Mouse (Mus musculus) forebrain, embryonic 14.5 days (tissue): Measurements from ENCODE around the gene Nln. TPM values are rescaled to one million over a fixed set of nuclear protein-coding genes. Genes with fewer than 3 reads are reported as not detected.
A peak's percentile ranks its signal among the peaks of the same experiment; 100 is the strongest.

Source experiments
- ATAC-seq: fragments of 200-750 bp; cut with Nextera tagmentation; 2 replicates; pipeline ENCODE4 v1.8.0; 2017; ENCODE audit warnings: mild to moderate bottlenecking, moderate library complexity
- DNase-seq: peaks from one replicate; pipeline ENCODE4 v3.0.0-alpha.2; 2015; ENCODE audit warnings: low spot score
- H3K27ac ChIP-seq: fragments of 300-500 bp; sonication (generic); 2 replicates; pipeline ENCODE4 v1.5.1; 2014; ENCODE audit warnings: low read depth, mild to moderate bottlenecking, control low read depth, low read length, moderate library complexity
- H3K27me3 ChIP-seq: fragments of 300-500 bp; sonication (generic); replicated peaks from 2 replicates; pipeline ENCODE4 v1.6.1; 2014; ENCODE audit warnings: low read length, control low read depth, mixed read lengths; ENCODE audit not compliant: control insufficient read depth, insufficient read depth
- H3K36me3 ChIP-seq: fragments of 300-500 bp; sonication (generic); 2 replicates; pipeline ENCODE4 v1.6.1; 2014; ENCODE audit warnings: low read length, control low read depth; ENCODE audit not compliant: control insufficient read depth, insufficient read depth
- H3K4me1 ChIP-seq: fragments of 300-500 bp; sonication (generic); 2 replicates; pipeline ENCODE4 v1.6.1; 2014; ENCODE audit warnings: antibody characterized with exemption, low read length, control low read depth; ENCODE audit not compliant: control insufficient read depth, insufficient read depth
- H3K4me2 ChIP-seq: fragments of 300-500 bp; sonication (generic); 2 replicates; pipeline ENCODE4 v1.6.1; 2014; ENCODE audit warnings: mild to moderate bottlenecking, control low read depth, low read length
- H3K4me3 ChIP-seq: fragments of 300-500 bp; sonication (generic); 2 replicates; pipeline ENCODE4 v1.5.1; 2014; ENCODE audit warnings: low read depth, low read length, control low read depth
- H3K9ac ChIP-seq: fragments of 300-500 bp; sonication (generic); 2 replicates; pipeline ENCODE4 v1.6.1; 2014; ENCODE audit warnings: mild to moderate bottlenecking, low read length, control low read depth, moderate library complexity
- H3K9me3 ChIP-seq: fragments of 300-500 bp; sonication (generic); replicated peaks from 2 replicates; pipeline ENCODE4 v1.6.1; 2016; ENCODE audit warnings: low read length, control low read depth, mixed read lengths; ENCODE audit not compliant: control insufficient read depth
- WGBS: fragments of 180-500 bp; shearing (Covaris S2); extraction: QIAGEN DNeasy Blood & Tissue Kit; methylation state at CpG from one replicate; pipeline ENCODE4 v1.1.7; 2014; 5-methylcytosine and 5-hydroxymethylcytosine counted together
- polyA plus RNA-seq: library from polyadenylated mRNA; unstranded; fragments of >200 nt; fragmentation: Nextera tagmentation; extraction: Ambion mirVana; gene quantifications from 2 replicates; pipeline ENCODE4 v1.2.1, GENCODE M21; 2014

Gene Nln
- polyA plus RNA-seq, result 34.6 and 45.6 TPM in 2 replicates

GRCm38 (mm10) chr13:104109288-104109815, at the start of gene Nln, which contains the start of gene Sgtb:
Gene Nln (minus strand): TSS chr13:104109614.
Gene Sgtb (plus strand): TSS chr13:104109741.
- Histone ChIP-seq H3K9me3 (no peaks in the 10 kb centered on the region), H3K4me2 (peak within 1 kb of the TSS; percentile 95), H3K27ac (peak within 1 kb of the TSS; percentile 80), H3K36me3 (peaks cover 5% of the 10 kb centered on the region; the same call in 1 of the 2 replicates), H3K9ac (peak within 1 kb of the TSS; percentile 79), H3K27me3 (no peaks in the 10 kb centered on the region), H3K4me3 (peak within 1 kb of the TSS; percentile 81), H3K4me1 (peaks cover 13% of the 10 kb centered on the region; the same call in 1 of the 2 replicates)
- DNase-seq (peak; percentile 91), ATAC-seq (peak; percentile 95)
- under 1% methylated on average over 32 of the region's 44 CpGs for WGBS

- no peaks in the 10 kb centered on the region for H3K4me1 ChIP-seq
- H3K4me3 ChIP-seq, result no peak overlapping the region
- H3K27ac ChIP-seq, result no peak overlapping the region
- no peaks in the 10 kb centered on the region for H3K9me3 ChIP-seq
- H3K4me2 ChIP-seq, result no peak overlapping the region
- ATAC-seq (no peak), DNase-seq (no peak)
- 89% methylated on average over 1 of the region's 1 CpGs for WGBS
- H3K36me3 ChIP-seq, result peaks cover 56% of the 10 kb centered on the region
- H3K27me3 ChIP-seq, result no peaks in the 10 kb centered on the region
- H3K9ac ChIP-seq, result no peak overlapping the region
Observed at GRCm38 (mm10) chr13:104155686-104156085, 46.3 kb upstream of the Nln start.

- H3K27me3 ChIP-seq, result no peaks in the 10 kb centered on the region
- no peaks in the 10 kb centered on the region for H3K4me1 ChIP-seq
- no peak overlapping the region for H3K4me3 ChIP-seq
- no peak overlapping the region for H3K9ac ChIP-seq
- H3K4me2 ChIP-seq, result no peak overlapping the region
- no peak overlapping the region for H3K27ac ChIP-seq
- WGBS, result 89% methylated on average over 7 of the region's 7 CpGs
- peaks cover 52% of the 10 kb centered on the region for H3K36me3 ChIP-seq
- ATAC-seq (no peak), DNase-seq (no peak)
- H3K9me3 ChIP-seq, result no peaks in the 10 kb centered on the region
Observed at GRCm38 (mm10) chr13:104155106-104155505, 45.7 kb upstream of the Nln start.

GRCm38 (mm10) chr13:104154180-104154579, 44.8 kb upstream of the Nln start:
- Histone ChIP-seq H3K27me3 (no peaks in the 10 kb centered on the region), H3K9ac (no peak overlapping the region), H3K4me2 (no peak overlapping the region), H3K36me3 (peaks cover 50% of the 10 kb centered on the region), H3K27ac (no peak overlapping the region), H3K4me1 (no peaks in the 10 kb centered on the region), H3K4me3 (no peak overlapping the region), H3K9me3 (no peaks in the 10 kb centered on the region)
- WGBS, result 99% methylated on average over 5 of the region's 5 CpGs
- no peak for ATAC-seq
- DNase-seq, result no peak

- peaks cover 79% of the 10 kb centered on the region for H3K36me3 ChIP-seq
- WGBS, result 84% methylated on average over 3 of the region's 3 CpGs
- no peak for ATAC-seq
Observed at GRCm38 (mm10) chr13:104145646-104146045, 36.2 kb upstream of the Nln start.

GRCm38 (mm10) chr13:104144871-104145270, 35.5 kb upstream of the Nln start:
- H3K36me3 ChIP-seq, result peaks cover 87% of the 10 kb centered on the region
- H3K4me1 ChIP-seq, result no peaks in the 10 kb centered on the region
- no peaks in the 10 kb centered on the region for H3K9me3 ChIP-seq
- H3K9ac ChIP-seq, result no peak overlapping the region
- no peaks in the 10 kb centered on the region for H3K27me3 ChIP-seq
- 77% methylated on average over 9 of the region's 9 CpGs for WGBS
- no peak overlapping the region for H3K4me3 ChIP-seq
- H3K4me2 ChIP-seq, result no peak overlapping the region
- H3K27ac ChIP-seq, result no peak overlapping the region
- DNase-seq (no peak), ATAC-seq (no peak)

More at GRCm38 (mm10) chr13:104145646-104146045, 36.2 kb upstream of the Nln start:
- Histone ChIP-seq H3K4me2 (no peak overlapping the region), H3K4me3 (no peak overlapping the region), H3K27ac (no peak overlapping the region), H3K9ac (no peak overlapping the region), H3K27me3 (no peaks in the 10 kb centered on the region), H3K4me1 (no peaks in the 10 kb centered on the region), H3K9me3 (no peaks in the 10 kb centered on the region)
- DNase-seq, result no peak

GRCm38 (mm10) chr13:104139369-104140209, 30.2 kb upstream of the Nln start:
- Histone ChIP-seq H3K27ac (no peak overlapping the region), H3K27me3 (no peaks in the 10 kb centered on the region), H3K9ac (no peak overlapping the region), H3K4me2 (no peak overlapping the region), H3K4me1 (no peaks in the 10 kb centered on the region), H3K9me3 (no peaks in the 10 kb centered on the region), H3K4me3 (no peak overlapping the region), H3K36me3 (peaks cover 76% of the 10 kb centered on the region)
- DNase-seq, result peak; percentile 78
- 40% methylated on average over 13 of the region's 13 CpGs for WGBS
- peak; percentile 65 for ATAC-seq

GRCm38 (mm10) chr13:104134510-104135085, 25.2 kb upstream of the Nln start:
- no peak overlapping the region for H3K9ac ChIP-seq
- H3K4me2 ChIP-seq, result no peak overlapping the region
- no peaks in the 10 kb centered on the region for H3K27me3 ChIP-seq
- no peak overlapping the region for H3K4me3 ChIP-seq
- peak; percentile 57; the same call in 1 of the 2 replicates for ATAC-seq
- no peaks in the 10 kb centered on the region for H3K9me3 ChIP-seq
- peak; percentile 25 for DNase-seq
- H3K36me3 ChIP-seq, result peaks cover 61% of the 10 kb centered on the region
- WGBS, result 36% methylated on average over 4 of the region's 4 CpGs
- H3K27ac ChIP-seq, result no peak overlapping the region
- no peaks in the 10 kb centered on the region for H3K4me1 ChIP-seq
